Mouse (Mus musculus) layer of hippocampus, adult 11-12 months (tissue): ENCODE data around the gene Gm3317.
"Not testable (repeated sequence)": the region's sequence is repeated elsewhere in the genome, so short reads cannot be mapped to it uniquely, and the experiment has no call there.

Experiments
- DNase-seq: peaks from one replicate; pipeline ENCODE4 v3.0.0; 2022; ENCODE audit warnings: low spot score

The Gm3317 gene

GRCm38 (mm10) chr14:5164235-5164634 is at the start of gene Gm3317:
Gene Gm3317 (plus strand): TSS chr14:5164535.
- DNase-seq: not testable (repeated sequence)

DNA sequence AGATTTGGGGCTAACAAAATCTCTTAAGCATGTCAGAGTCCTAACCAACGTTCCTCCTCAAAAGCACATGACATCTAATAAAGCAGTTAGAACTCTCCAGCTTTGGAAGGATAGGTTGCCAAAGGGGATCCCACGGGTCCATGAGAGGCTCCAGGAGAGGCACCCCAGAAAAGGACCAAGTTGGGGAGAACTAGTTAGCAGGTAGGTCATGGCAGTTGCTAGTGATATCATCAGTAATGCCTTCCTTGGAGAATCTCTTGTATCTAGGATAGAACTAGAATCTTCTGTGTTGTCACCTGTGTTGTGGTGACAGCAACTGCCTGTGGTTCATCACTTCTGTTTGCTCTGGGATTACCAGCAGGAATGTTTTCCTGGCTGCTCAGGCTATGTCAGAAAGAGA is 33.1 kb upstream of the Gm3317 start, which contains the start of gene Gm8279:
Gm8279 (plus strand) TSS at position 301 of the 400 bp plus-strand sequence.
- not testable (repeated sequence) for DNase-seq

DNA sequence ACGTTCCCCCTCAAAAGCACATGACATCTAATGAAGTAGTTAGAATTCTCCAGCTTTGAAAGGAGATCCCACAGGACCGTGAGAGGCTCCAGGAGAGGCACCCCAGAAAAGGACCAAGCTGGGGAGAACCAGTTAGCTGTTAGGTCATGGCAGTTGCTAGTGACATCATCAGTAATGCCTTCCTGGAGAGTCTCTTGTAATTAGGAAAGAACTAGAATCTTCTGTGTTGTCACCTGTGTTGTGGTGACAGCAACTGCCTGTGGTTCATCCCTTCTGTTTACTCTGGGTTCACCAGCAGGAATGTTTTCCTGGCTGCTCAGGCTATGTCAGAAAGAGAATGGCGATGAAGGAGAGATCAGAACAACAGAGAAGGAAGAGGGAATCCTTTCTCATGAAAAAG is 21.2 kb downstream of the Gm3317 start, which contains the start of gene Gm8271:
Gm8271 (plus strand) TSS at position 301 of the 400 bp plus-strand sequence.
- DNase-seq: not testable (repeated sequence)
